Mouse (Mus musculus): ENCODE measurements around the gene Taar7e.
"Not testable (repeated sequence)": the region's sequence is repeated elsewhere in the genome, so short reads cannot be mapped to it uniquely, and the experiment has no call there.

The Taar7e gene

GRCm38 (mm10) chr10:24037314-24037713 lies at the start of gene Taar7e:
TSS of gene Taar7e (plus strand) at chr10:24037614.
- DNase-seq, result no peak

GRCm38 (mm10) chr10:23993381-23993780 lies 44.0 kb upstream of the Taar7e start, which contains the start of gene Taar7a:
TSS of gene Taar7a (minus strand) at chr10:23993481.
- DNase-seq, result no peak

- DNase-seq, result no peak
These were observed 37.8 kb upstream of the Taar7e start, which contains the start of gene Taar7b for GRCm38 (mm10) chr10:23999639-24000038. TSS of gene Taar7b (plus strand) at chr10:23999939.

- no peak for DNase-seq
These were observed 31.0 kb upstream of the Taar7e start for GRCm38 (mm10) chr10:24006442-24006841.

- DNase-seq, result no peak
These were observed 30.4 kb upstream of the Taar7e start for GRCm38 (mm10) chr10:24007034-24007433.

GRCm38 (mm10) chr10:24008143-24008542 lies 29.3 kb upstream of the Taar7e start:
- DNase-seq, result no peak

- no peak for DNase-seq
These were observed 10.5 kb upstream of the Taar7e start, which contains the start of gene Taar7d for GRCm38 (mm10) chr10:24026922-24027321. TSS of gene Taar7d (plus strand) at chr10:24027222.

- DNase-seq, result no peak
These were observed 6.1 kb upstream of the Taar7e start for GRCm38 (mm10) chr10:24031347-24031746.

GRCm38 (mm10) chr10:24040120-24040869 lies 2.9 kb downstream of the Taar7e start:
- DNase-seq, result no peak

- DNase-seq, result no peak
These were observed 11.8 kb downstream of the Taar7e start, which contains the start of gene Taar7f for GRCm38 (mm10) chr10:24049210-24049609. TSS of gene Taar7f (plus strand) at chr10:24049510.

GRCm38 (mm10) chr10:24052039-24052438 lies 14.6 kb downstream of the Taar7e start:
- no peak for DNase-seq

- no peak for DNase-seq
These were observed 21.6 kb downstream of the Taar7e start for GRCm38 (mm10) chr10:24058986-24059385.

GRCm38 (mm10) chr10:24074751-24075150 lies 37.3 kb downstream of the Taar7e start:
- not testable (repeated sequence) for DNase-seq

- not testable (repeated sequence) for DNase-seq
These were observed 38.8 kb downstream of the Taar7e start, which contains the start of gene Taar8a for GRCm38 (mm10) chr10:24076200-24076599. TSS of gene Taar8a (plus strand) at chr10:24076500.

GRCm38 (mm10) chr10:24080166-24080565 lies 42.8 kb downstream of the Taar7e start:
- peak; percentile 53 for DNase-seq

GRCm38 (mm10) chr10:24085936-24086335 lies 48.5 kb downstream of the Taar7e start:
- no peak for DNase-seq

- DNase-seq, result no peak
These were observed 49.1 kb downstream of the Taar7e start for GRCm38 (mm10) chr10:24086555-24086954.

- no peak for DNase-seq
These were observed 49.8 kb downstream of the Taar7e start for GRCm38 (mm10) chr10:24087168-24087567.

Data from thymus, postnatal 4 days (tissue).